In the genomic region with DNA sequence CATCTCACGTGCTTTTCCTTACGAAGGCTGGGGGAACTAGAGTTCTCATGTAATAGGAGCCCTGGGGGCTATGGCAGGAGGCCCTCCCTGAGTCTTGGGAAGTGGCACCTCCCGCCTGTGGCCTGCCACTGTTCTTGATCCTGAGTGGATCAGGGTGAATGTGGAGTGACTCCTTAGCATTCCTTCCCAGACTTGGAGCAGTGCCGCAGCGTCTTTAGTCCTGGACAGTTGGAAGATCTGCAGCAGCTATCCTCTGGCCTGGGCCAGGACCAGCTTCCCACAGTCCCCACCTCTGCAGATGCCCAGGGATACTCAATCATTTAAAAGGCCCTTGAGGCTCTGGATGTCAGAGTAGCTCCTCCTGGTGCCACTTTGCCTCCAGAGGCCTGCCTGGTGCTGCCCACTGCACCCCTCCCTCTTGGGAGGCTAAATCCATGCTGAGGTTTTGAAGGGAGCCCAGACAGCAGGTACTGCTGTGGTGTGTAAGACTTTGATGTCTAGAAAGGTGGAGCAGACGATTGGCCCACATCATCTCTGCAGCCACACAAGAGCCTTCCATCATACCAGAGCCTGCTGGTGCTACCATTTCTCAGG, we compare ENCODE assay signal across 19 mouse cellular contexts. TPM values are rescaled to one million over a fixed set of nuclear protein-coding genes. Genes with fewer than 3 reads are reported as not detected.
DNase-seq lines count a peak whose midpoint lies in the region; ATAC-seq and TF ChIP-seq lines count a peak whose summit lies in the region.
"Had no signal": no experiment of that assay in that cellular context is flagged by ENCODE, and none has a peak within 500 bp of the region (broad histone marks: within the 10 kb centered on the region; RNA-seq: fewer than 3 reads in every experiment).

No protein-coding gene starts in this region.

- no peak for TF ChIP-seq EP300 in stomach, postnatal 0 days (optimal IDR thresholded peaks at IDR 0.05)

- peaks cover 32% of the 10 kb centered on the region for H3K36me3 ChIP-seq in intestine, embryonic 14.5 days (ENCODE audit: control insufficient read depth, insufficient read depth, low read length)
- H3K36me3 ChIP-seq in intestine, postnatal 0 days (ENCODE audit: control insufficient read depth, insufficient read depth): peaks cover 27% of the 10 kb centered on the region
- H3K36me3 ChIP-seq in stomach, embryonic 15.5 days: peaks cover 16% of the 10 kb centered on the region; the same call in 1 of the 2 replicates
- peaks cover 11% of the 10 kb centered on the region; the same call in 1 of the 2 replicates for H3K36me3 ChIP-seq in stomach, postnatal 0 days (ENCODE audit: control insufficient read depth, insufficient read depth, low read length)
- peaks cover 11% of the 10 kb centered on the region for H3K36me3 ChIP-seq in intestine, embryonic 16.5 days (ENCODE audit: control insufficient read depth, insufficient read depth, low read length)
- H3K36me3 ChIP-seq in forebrain, embryonic 12.5 days (replicated peaks): peaks cover 40% of the 10 kb centered on the region

- 0 out of 2 replicates have a peak overlapping the region, but pooled peaks have one; percentile 24 for H3K27ac ChIP-seq in intestine, embryonic 14.5 days (ENCODE audit: low read depth)
- no peak overlapping the region; the same call in 1 of the 2 replicates for H3K27ac ChIP-seq in intestine, postnatal 0 days (ENCODE audit: low read depth, low read length)
- H3K27ac ChIP-seq in stomach, embryonic 15.5 days: 0 out of 2 replicates have a peak overlapping the region, but pooled peaks have one; percentile 75
- H3K27ac ChIP-seq in stomach, postnatal 0 days (replicated peaks): no peak overlapping the region
- peak overlapping the region; percentile 84 for H3K27ac ChIP-seq in intestine, embryonic 16.5 days (ENCODE audit: low read length)
- H3K27ac ChIP-seq in forebrain, embryonic 12.5 days: no peak overlapping the region; the same call in 1 of the 2 replicates
- H3K27ac ChIP-seq: embryonic facial prominence, embryonic 12.5 days had no signal

- peaks cover 16% of the 10 kb centered on the region for H3K4me1 ChIP-seq in intestine, embryonic 14.5 days (replicated peaks; ENCODE audit: control insufficient read depth, insufficient read depth, low read length)
- H3K4me1 ChIP-seq in intestine, postnatal 0 days (replicated peaks; ENCODE audit: control insufficient read depth, insufficient read depth, low read length): peaks cover 5% of the 10 kb centered on the region; the same call in 1 of the 2 replicates
- peaks cover 26% of the 10 kb centered on the region for H3K4me1 ChIP-seq in stomach, embryonic 15.5 days
- H3K4me1 ChIP-seq in stomach, postnatal 0 days (replicated peaks; ENCODE audit: control insufficient read depth, insufficient read depth): peaks cover 5% of the 10 kb centered on the region
- peaks cover 20% of the 10 kb centered on the region for H3K4me1 ChIP-seq in intestine, embryonic 16.5 days (ENCODE audit: control insufficient read depth, insufficient read depth, low read length)
- peaks cover 27% of the 10 kb centered on the region for H3K4me1 ChIP-seq in forebrain, embryonic 12.5 days

- H3K9ac ChIP-seq in intestine, embryonic 14.5 days (ENCODE audit: low read length): no peak overlapping the region
- no peak overlapping the region for H3K9ac ChIP-seq in intestine, postnatal 0 days (ENCODE audit: low read depth, low read length)
- H3K9ac ChIP-seq in stomach, embryonic 15.5 days: no peak overlapping the region
- H3K9ac ChIP-seq in stomach, postnatal 0 days (ENCODE audit: low read length): no peak overlapping the region
- 0 out of 2 replicates have a peak overlapping the region, but pooled peaks have one; percentile 86 for H3K9ac ChIP-seq in intestine, embryonic 16.5 days (ENCODE audit: low read depth, low read length)
- no peak overlapping the region for H3K9ac ChIP-seq in forebrain, embryonic 12.5 days
- H3K9ac ChIP-seq: embryonic facial prominence, embryonic 12.5 days had no signal

- ATAC-seq in intestine, embryonic 14.5 days (replicated peaks; ENCODE audit: low FRiP score, low TSS enrichment, low read depth): no peak
- ATAC-seq in intestine, postnatal 0 days: no peak
- ATAC-seq in stomach, embryonic 15.5 days (ENCODE audit: insufficient read depth, low FRiP score, low read depth): no peak
- ATAC-seq in stomach, postnatal 0 days (ENCODE audit: low FRiP score, low TSS enrichment): no peak
- no peak for ATAC-seq in intestine, embryonic 16.5 days
- ATAC-seq in forebrain, embryonic 12.5 days (ENCODE audit: low FRiP score): no peak

- WGBS in intestine, embryonic 14.5 days: 71% methylated on average over 6 of the region's 6 CpGs
- WGBS in intestine, postnatal 0 days: 80% methylated on average over 6 of the region's 6 CpGs
- WGBS in stomach, embryonic 15.5 days: 69% methylated on average over 6 of the region's 6 CpGs
- whole genome bisulfite sequencing in stomach, postnatal 0 days: 72% methylated on average over 6 of the region's 6 CpGs
- WGBS in intestine, embryonic 16.5 days: 74% methylated on average over 6 of the region's 6 CpGs
- 83% methylated on average over 6 of the region's 6 CpGs for WGBS in forebrain, embryonic 12.5 days

- H3K4me3 ChIP-seq in intestine, embryonic 14.5 days (ENCODE audit: low read depth, low read length): no peak overlapping the region
- H3K4me3 ChIP-seq in intestine, postnatal 0 days (ENCODE audit: low read depth, low read length): no peak overlapping the region
- H3K4me3 ChIP-seq in stomach, embryonic 15.5 days (replicated peaks): no peak overlapping the region
- H3K4me3 ChIP-seq in stomach, postnatal 0 days (ENCODE audit: low read depth, low read length): no peak overlapping the region
- H3K4me3 ChIP-seq in intestine, embryonic 16.5 days (ENCODE audit: low read length): no peak overlapping the region
- no peak overlapping the region for H3K4me3 ChIP-seq in forebrain, embryonic 12.5 days (replicated peaks)

- no peak for TF ChIP-seq CTCF in intestine, postnatal 0 days (IDR thresholded peaks at IDR 0.05; ENCODE audit: low read depth)
- TF ChIP-seq CTCF in stomach, postnatal 0 days (IDR thresholded peaks at IDR 0.05; ENCODE audit: low read depth): no peak

- no peak overlapping the region for H3K4me2 ChIP-seq in intestine, embryonic 14.5 days (ENCODE audit: low read length)
- H3K4me2 ChIP-seq in intestine, postnatal 0 days (replicated peaks; ENCODE audit: low read depth): no peak overlapping the region
- H3K4me2 ChIP-seq in stomach, embryonic 15.5 days: no peak overlapping the region
- H3K4me2 ChIP-seq in stomach, postnatal 0 days (replicated peaks; ENCODE audit: low read depth): no peak overlapping the region
- H3K4me2 ChIP-seq in intestine, embryonic 16.5 days (ENCODE audit: low read depth, low read length): no peak overlapping the region
- H3K4me2 ChIP-seq in forebrain, embryonic 12.5 days: no peak overlapping the region

- H3K27me3 ChIP-seq in intestine, embryonic 14.5 days (replicated peaks; ENCODE audit: control insufficient read depth, insufficient read depth, low read length): no peaks in the 10 kb centered on the region
- no peaks in the 10 kb centered on the region for H3K27me3 ChIP-seq in intestine, postnatal 0 days (replicated peaks; ENCODE audit: control insufficient read depth, insufficient read depth, low read length)
- no peaks in the 10 kb centered on the region for H3K27me3 ChIP-seq in stomach, embryonic 15.5 days (replicated peaks)
- no peaks in the 10 kb centered on the region for H3K27me3 ChIP-seq in stomach, postnatal 0 days (ENCODE audit: control insufficient read depth, insufficient read depth, low read length)
- H3K27me3 ChIP-seq in intestine, embryonic 16.5 days (replicated peaks; ENCODE audit: control insufficient read depth, insufficient read depth, low read length): no peaks in the 10 kb centered on the region
- no peaks in the 10 kb centered on the region for H3K27me3 ChIP-seq in forebrain, embryonic 12.5 days
- H3K27me3 ChIP-seq: embryonic facial prominence, embryonic 12.5 days; limb, embryonic 15.5 days had no signal

- no peaks in the 10 kb centered on the region for H3K9me3 ChIP-seq in intestine, embryonic 14.5 days (ENCODE audit: control insufficient read depth, low read length)
- no peaks in the 10 kb centered on the region for H3K9me3 ChIP-seq in intestine, postnatal 0 days (ENCODE audit: control insufficient read depth)
- no peaks in the 10 kb centered on the region for H3K9me3 ChIP-seq in stomach, embryonic 15.5 days
- no peaks in the 10 kb centered on the region for H3K9me3 ChIP-seq in stomach, postnatal 0 days (ENCODE audit: control insufficient read depth, low read length)
- H3K9me3 ChIP-seq in intestine, embryonic 16.5 days (ENCODE audit: control insufficient read depth, low read length): no peaks in the 10 kb centered on the region
- no peaks in the 10 kb centered on the region for H3K9me3 ChIP-seq in forebrain, embryonic 12.5 days
- H3K9me3 ChIP-seq: embryonic facial prominence, embryonic 12.5 days; limb, embryonic 15.5 days had no signal

- peak; percentile 88 for DNase-seq in heart, adult 11 months
- no peak for DNase-seq in heart, adult 18-20 months
- no peak for DNase-seq in intestine, embryonic 14.5 days (ENCODE audit: low spot score)
- no peak for DNase-seq in stomach, postnatal 0 days (ENCODE audit: low spot score)
- DNase-seq: adrenal gland, adult 2 months; B cell, adult 2 months; cerebellum, adult 2 months; gastrocnemius, postnatal 14 days; lung, adult 2 months; lung, postnatal 36 days; right cerebral cortex, adult 18-20 months; thymus, adult 18-20 months had no signal

RNA-seq across cellular contexts. Expression of a gene that starts 0.8 kb away (rescaled TPM):
- 1 to 10 TPM; 3.8 to 5.1 TPM for total RNA-seq in heart, adult 18-20 months (2021)
- 7.3 and 7.8 TPM in 2 replicates for polyA plus RNA-seq in intestine, embryonic 14.5 days (2014; fragmentation: Nextera tagmentation; extraction: Ambion mirVana)
- 10.6 and 12.0 TPM in 2 replicates for polyA plus RNA-seq in intestine, postnatal 0 days (2015; fragmentation: Nextera tagmentation; extraction: Ambion mirVana)
- polyA plus RNA-seq in stomach, embryonic 15.5 days (2015; fragmentation: Nextera tagmentation; extraction: Ambion mirVana): 7.8 and 9.5 TPM in 2 replicates
- 7.5 and 8.6 TPM in 2 replicates for polyA plus RNA-seq in stomach, postnatal 0 days (2015; fragmentation: Nextera tagmentation; extraction: Ambion mirVana)
- polyA plus RNA-seq in intestine, embryonic 16.5 days (2015; fragmentation: Nextera tagmentation; extraction: Ambion mirVana): 12.4 and 12.6 TPM in 2 replicates
- polyA plus RNA-seq in forebrain, embryonic 12.5 days (2016; fragmentation: Nextera tagmentation; extraction: Ambion mirVana): 8.2 and 8.7 TPM in 2 replicates

RNA-seq across cellular contexts. Expression of a gene that starts 8.2 kb away (rescaled TPM):
- total RNA-seq in heart, adult 18-20 months (2021): 10 to 100 TPM; 92.1 to 94.8 TPM
- 96.4 and 98.5 TPM in 2 replicates for polyA plus RNA-seq in intestine, embryonic 14.5 days (2014; fragmentation: Nextera tagmentation; extraction: Ambion mirVana)
- 50.7 and 50.8 TPM in 2 replicates for polyA plus RNA-seq in intestine, postnatal 0 days (2015; fragmentation: Nextera tagmentation; extraction: Ambion mirVana)
- polyA plus RNA-seq in stomach, embryonic 15.5 days (2015; fragmentation: Nextera tagmentation; extraction: Ambion mirVana): 78.8 and 85.1 TPM in 2 replicates
- polyA plus RNA-seq in stomach, postnatal 0 days (2015; fragmentation: Nextera tagmentation; extraction: Ambion mirVana): 56.3 and 60.8 TPM in 2 replicates
- 85.4 and 93.0 TPM in 2 replicates for polyA plus RNA-seq in intestine, embryonic 16.5 days (2015; fragmentation: Nextera tagmentation; extraction: Ambion mirVana)
- 64.0 and 65.8 TPM in 2 replicates for polyA plus RNA-seq in forebrain, embryonic 12.5 days (2016; fragmentation: Nextera tagmentation; extraction: Ambion mirVana)

RNA-seq across cellular contexts. Expression of a gene that starts 8.4 kb away (rescaled TPM):
- under 1 TPM; 0.25 to 0.36 TPM for total RNA-seq in heart, adult 18-20 months (2021)
- 0.44 and 0.49 TPM in 2 replicates for polyA plus RNA-seq in intestine, embryonic 14.5 days (2014; fragmentation: Nextera tagmentation; extraction: Ambion mirVana)
- 0.17 and 0.18 TPM in 2 replicates for polyA plus RNA-seq in intestine, postnatal 0 days (2015; fragmentation: Nextera tagmentation; extraction: Ambion mirVana)
- 0.54 and 0.86 TPM in 2 replicates for polyA plus RNA-seq in stomach, embryonic 15.5 days (2015; fragmentation: Nextera tagmentation; extraction: Ambion mirVana)
- polyA plus RNA-seq in stomach, postnatal 0 days (2015; fragmentation: Nextera tagmentation; extraction: Ambion mirVana): 0.36 and 0.45 TPM in 2 replicates
- 0.29 and 0.37 TPM in 2 replicates for polyA plus RNA-seq in intestine, embryonic 16.5 days (2015; fragmentation: Nextera tagmentation; extraction: Ambion mirVana)
- polyA plus RNA-seq in forebrain, embryonic 12.5 days (2016; fragmentation: Nextera tagmentation; extraction: Ambion mirVana): 2.3 and 3.2 TPM in 2 replicates
- total RNA-seq: gastrocnemius, postnatal 14 days had no signal
- polyA plus RNA-seq: inflammation-experienced regulatory T-cells, adult 6 months had no signal

RNA-seq across cellular contexts. Expression of a gene that starts 19.9 kb away (rescaled TPM):
- 10 to 100 TPM; 15.4 TPM for total RNA-seq in heart, adult 18-20 months (2021)
- polyA plus RNA-seq in intestine, embryonic 14.5 days (2014; fragmentation: Nextera tagmentation; extraction: Ambion mirVana): 18.6 and 19.0 TPM in 2 replicates
- 24.1 and 24.5 TPM in 2 replicates for polyA plus RNA-seq in intestine, postnatal 0 days (2015; fragmentation: Nextera tagmentation; extraction: Ambion mirVana)
- 19.7 and 20.1 TPM in 2 replicates for polyA plus RNA-seq in stomach, embryonic 15.5 days (2015; fragmentation: Nextera tagmentation; extraction: Ambion mirVana)
- 11.8 and 12.5 TPM in 2 replicates for polyA plus RNA-seq in stomach, postnatal 0 days (2015; fragmentation: Nextera tagmentation; extraction: Ambion mirVana)
- 25.5 and 26.9 TPM in 2 replicates for polyA plus RNA-seq in intestine, embryonic 16.5 days (2015; fragmentation: Nextera tagmentation; extraction: Ambion mirVana)
- 26.0 and 28.0 TPM in 2 replicates for polyA plus RNA-seq in forebrain, embryonic 12.5 days (2016; fragmentation: Nextera tagmentation; extraction: Ambion mirVana)

RNA-seq across cellular contexts. Expression of a gene that starts 36.4 kb away (rescaled TPM):
- total RNA-seq in heart, adult 18-20 months (2021): under 1 TPM in 1 of 2 experiments, not detected in 1; 0.21 TPM
- polyA plus RNA-seq in intestine, embryonic 14.5 days (2014; fragmentation: Nextera tagmentation; extraction: Ambion mirVana): not detected in 2 replicates
- polyA plus RNA-seq in intestine, postnatal 0 days (2015; fragmentation: Nextera tagmentation; extraction: Ambion mirVana): 0.04 TPM in 1 of 2 replicates, not detected in the other
- polyA plus RNA-seq in stomach, embryonic 15.5 days (2015; fragmentation: Nextera tagmentation; extraction: Ambion mirVana): 1.4 and 3.7 TPM in 2 replicates
- polyA plus RNA-seq in stomach, postnatal 0 days (2015; fragmentation: Nextera tagmentation; extraction: Ambion mirVana): 21.2 and 22.0 TPM in 2 replicates
- not detected in 2 replicates for polyA plus RNA-seq in intestine, embryonic 16.5 days (2015; fragmentation: Nextera tagmentation; extraction: Ambion mirVana)
- polyA plus RNA-seq in forebrain, embryonic 12.5 days (2016; fragmentation: Nextera tagmentation; extraction: Ambion mirVana): 0.26 and 0.51 TPM in 2 replicates

Comparison
In these comparisons a context has a peak if more than half of its experiments do, and no peak if none do; other contexts are left out.
1. H3K27ac ChIP-seq: peak in intestine, embryonic 14.5 days (single experiment), stomach, embryonic 15.5 days (single experiment) and intestine, embryonic 16.5 days (single experiment); none in intestine, postnatal 0 days (single experiment), stomach, postnatal 0 days (single experiment) and forebrain, embryonic 12.5 days (single experiment).